Comparison of ENCODE assay signal across 11 mouse cellular contexts in the genomic region with DNA sequence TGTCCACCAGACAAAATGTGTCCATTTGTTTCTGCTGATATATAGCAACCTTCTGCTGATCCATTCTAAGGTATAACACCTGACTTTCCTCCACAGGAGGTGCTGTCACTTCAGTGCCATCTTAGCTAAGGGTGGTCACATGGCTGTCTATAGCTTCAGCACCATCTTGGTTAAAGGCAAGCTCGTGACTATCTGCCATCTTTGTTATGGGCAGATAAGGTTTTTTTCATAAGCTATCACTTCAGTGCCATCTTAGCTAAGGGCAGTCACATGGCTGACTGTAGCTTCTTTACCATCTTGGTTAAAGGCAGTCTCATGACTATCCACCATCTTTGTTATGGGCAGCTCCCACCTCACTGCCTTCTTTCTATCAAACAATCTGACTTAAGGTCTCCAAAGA. TPM values are rescaled to one million over a fixed set of nuclear protein-coding genes. Genes with fewer than 3 reads are reported as not detected.
DNase-seq lines count a peak whose midpoint lies in the region; ATAC-seq lines count a peak whose summit lies in the region.
"Had no signal": no experiment of that assay in that cellular context is flagged by ENCODE, and none has a peak within 500 bp of the region (broad histone marks: within the 10 kb centered on the region; RNA-seq: fewer than 3 reads in every experiment).

No protein-coding gene starts in this region.

- no peak overlapping the region for H3K9ac ChIP-seq in hindbrain, embryonic 11.5 days (ENCODE audit: low read depth, low read length)
- H3K9ac ChIP-seq in midbrain, embryonic 13.5 days (replicated peaks), result no peak overlapping the region
- H3K9ac ChIP-seq in heart, embryonic 11.5 days (ENCODE audit: low read depth, low read length), result no peak overlapping the region

- ATAC-seq in hindbrain, embryonic 11.5 days (ENCODE audit: low FRiP score), result peak; percentile 60
- peak; percentile 94 for ATAC-seq in midbrain, embryonic 13.5 days
- ATAC-seq in heart, embryonic 11.5 days (replicated peaks; ENCODE audit: insufficient number of reproducible peaks, low FRiP score, low TSS enrichment), result no peak

- H3K36me3 ChIP-seq in hindbrain, embryonic 11.5 days (ENCODE audit: control insufficient read depth, insufficient read depth, low read length), result no peaks in the 10 kb centered on the region
- H3K36me3 ChIP-seq in hindbrain, embryonic 10.5 days, result no peaks in the 10 kb centered on the region
- H3K36me3 ChIP-seq in midbrain, embryonic 13.5 days, result no peaks in the 10 kb centered on the region
- H3K36me3 ChIP-seq in heart, embryonic 11.5 days (ENCODE audit: control insufficient read depth, insufficient read depth, low read length), result no peaks in the 10 kb centered on the region

- 89% methylated on average over 1 of the region's 1 CpGs for WGBS in hindbrain, embryonic 11.5 days
- WGBS in hindbrain, embryonic 10.5 days, result 79% methylated on average over 1 of the region's 1 CpGs
- 75% methylated on average over 1 of the region's 1 CpGs for WGBS in midbrain, embryonic 13.5 days
- 75% methylated on average over 1 of the region's 1 CpGs for WGBS in heart, embryonic 11.5 days (ENCODE audit: insufficient replicate concordance)

- H3K9me3 ChIP-seq in hindbrain, embryonic 11.5 days (ENCODE audit: control insufficient read depth, low read length), result no peaks in the 10 kb centered on the region
- H3K9me3 ChIP-seq in hindbrain, embryonic 10.5 days, result no peaks in the 10 kb centered on the region
- H3K9me3 ChIP-seq in midbrain, embryonic 13.5 days, result no peaks in the 10 kb centered on the region
- H3K9me3 ChIP-seq in heart, embryonic 11.5 days (replicated peaks; ENCODE audit: control insufficient read depth, low read length), result no peaks in the 10 kb centered on the region

- no peak overlapping the region for H3K4me3 ChIP-seq in hindbrain, embryonic 11.5 days (ENCODE audit: low read depth, low read length)
- no peak overlapping the region for H3K4me3 ChIP-seq in hindbrain, embryonic 10.5 days
- H3K4me3 ChIP-seq in midbrain, embryonic 13.5 days (replicated peaks), result no peak overlapping the region
- H3K4me3 ChIP-seq in heart, embryonic 11.5 days (ENCODE audit: low read depth, low read length), result no peak overlapping the region
- H3K4me3 ChIP-seq: erythroblast, embryonic 14.5 days had no signal

- no peak overlapping the region for H3K4me2 ChIP-seq in hindbrain, embryonic 11.5 days (replicated peaks; ENCODE audit: low read depth, low read length)
- H3K4me2 ChIP-seq in midbrain, embryonic 13.5 days (replicated peaks), result no peak overlapping the region
- no peak overlapping the region for H3K4me2 ChIP-seq in heart, embryonic 11.5 days

- H3K27ac ChIP-seq in hindbrain, embryonic 11.5 days (ENCODE audit: low read depth, low read length), result no peak overlapping the region
- no peak overlapping the region for H3K27ac ChIP-seq in hindbrain, embryonic 10.5 days
- no peak overlapping the region for H3K27ac ChIP-seq in midbrain, embryonic 13.5 days
- H3K27ac ChIP-seq in heart, embryonic 11.5 days (ENCODE audit: low read depth, low read length), result no peak overlapping the region

- no peaks in the 10 kb centered on the region for H3K4me1 ChIP-seq in hindbrain, embryonic 11.5 days (replicated peaks; ENCODE audit: control insufficient read depth, insufficient read depth, low read length)
- H3K4me1 ChIP-seq in hindbrain, embryonic 10.5 days (replicated peaks), result no peaks in the 10 kb centered on the region
- H3K4me1 ChIP-seq in midbrain, embryonic 13.5 days (replicated peaks), result peaks cover 2% of the 10 kb centered on the region; the same call in 1 of the 2 replicates
- no peaks in the 10 kb centered on the region for H3K4me1 ChIP-seq in heart, embryonic 11.5 days (ENCODE audit: control insufficient read depth, insufficient read depth, low read length)

- H3K27me3 ChIP-seq in hindbrain, embryonic 11.5 days (ENCODE audit: control insufficient read depth, insufficient read depth, low read length), result no peaks in the 10 kb centered on the region
- H3K27me3 ChIP-seq in hindbrain, embryonic 10.5 days (ENCODE audit: insufficient read depth, poor library complexity, severe bottlenecking), result no peaks in the 10 kb centered on the region
- no peaks in the 10 kb centered on the region for H3K27me3 ChIP-seq in midbrain, embryonic 13.5 days
- H3K27me3 ChIP-seq in heart, embryonic 11.5 days (ENCODE audit: control insufficient read depth, insufficient read depth, low read length), result no peaks in the 10 kb centered on the region

- no peak for DNase-seq in hindbrain, embryonic 11.5 days (ENCODE audit: low spot score)
- DNase-seq in hindbrain, embryonic 10.5 days (ENCODE audit: low spot score), result no peak
- DNase-seq in B cell, adult 2 months, result peak; percentile 12 to 26
- DNase-seq in brain, adult 2 months (ENCODE audit: low read depth, low spot score), result peak; percentile 75
- DNase-seq in adrenal gland, adult (ENCODE audit: inconsistent age in 2 of 2, low spot score in 1 of 2), result no peak
- no peak for DNase-seq in cerebellum, adult 8-10 months
- DNase-seq: kidney, postnatal 10 days had no signal

RNA-seq across cellular contexts. Expression of gene Myoc, which starts 23.4 kb away (rescaled TPM):
- not detected in 2 replicates for polyA plus RNA-seq in hindbrain, embryonic 11.5 days (2014; fragmentation: Nextera tagmentation; extraction: Ambion mirVana)
- polyA plus RNA-seq in hindbrain, embryonic 10.5 days (2016; fragmentation: Nextera tagmentation; extraction: Ambion mirVana), result 0.09 and 0.10 TPM in 2 replicates
- polyA plus RNA-seq in midbrain, embryonic 13.5 days (2015; fragmentation: Nextera tagmentation; extraction: Ambion mirVana), result not detected in 2 replicates
- polyA plus RNA-seq in heart, embryonic 11.5 days (2014; fragmentation: Nextera tagmentation; extraction: Ambion mirVana), result not detected in 2 replicates
- polyA plus RNA-seq: erythroblast, embryonic 14.5 days had no signal

RNA-seq across cellular contexts. Expression of gene Myocos, which starts 42.5 kb away (rescaled TPM):
- not detected in 2 replicates for polyA plus RNA-seq in hindbrain, embryonic 11.5 days (2014; fragmentation: Nextera tagmentation; extraction: Ambion mirVana)
- polyA plus RNA-seq in hindbrain, embryonic 10.5 days (2016; fragmentation: Nextera tagmentation; extraction: Ambion mirVana), result not detected in 2 replicates
- polyA plus RNA-seq in midbrain, embryonic 13.5 days (2015; fragmentation: Nextera tagmentation; extraction: Ambion mirVana), result not detected in 2 replicates
- polyA plus RNA-seq in heart, embryonic 11.5 days (2014; fragmentation: Nextera tagmentation; extraction: Ambion mirVana), result not detected in 2 replicates
- polyA plus RNA-seq: erythroblast, embryonic 14.5 days; lung, embryonic 16.5 days had no signal

RNA-seq across cellular contexts. Expression of gene Vamp4, which starts 45.2 kb away (rescaled TPM):
- 69.4 and 71.8 TPM in 2 replicates for polyA plus RNA-seq in hindbrain, embryonic 11.5 days (2014; fragmentation: Nextera tagmentation; extraction: Ambion mirVana)
- polyA plus RNA-seq in hindbrain, embryonic 10.5 days (2016; fragmentation: Nextera tagmentation; extraction: Ambion mirVana), result 52.3 and 52.5 TPM in 2 replicates
- 66.6 and 70.7 TPM in 2 replicates for polyA plus RNA-seq in midbrain, embryonic 13.5 days (2015; fragmentation: Nextera tagmentation; extraction: Ambion mirVana)
- polyA plus RNA-seq in heart, embryonic 11.5 days (2014; fragmentation: Nextera tagmentation; extraction: Ambion mirVana), result 37.7 and 39.9 TPM in 2 replicates

Comparison
In these comparisons a context has a peak if more than half of its experiments do, and no peak if none do; other contexts are left out.
1. DNase-seq: peak in B cell, adult 2 months (2 of 2) and brain, adult 2 months (single experiment); none in hindbrain, embryonic 11.5 days (single experiment), hindbrain, embryonic 10.5 days (single experiment), adrenal gland, adult (0 of 2) and cerebellum, adult 8-10 months (single experiment).